Comparison of ENCODE assay signal across 28 mouse cellular contexts in genomic region chr12:111503063-111503567, GRCm38 (mm10). TPM values are rescaled to one million over a fixed set of nuclear protein-coding genes. Genes with fewer than 3 reads are reported as not detected.
DNase-seq lines count a peak whose midpoint lies in the region; ATAC-seq and TF ChIP-seq lines count a peak whose summit lies in the region.
"Had no signal": no experiment of that assay in that cellular context is flagged by ENCODE, and none has a peak within 500 bp of the region (broad histone marks: within the 10 kb centered on the region; RNA-seq: fewer than 3 reads in every experiment).

No protein-coding gene starts in this region.

- no peak for ATAC-seq in kidney, embryonic 15.5 days (replicated peaks; ENCODE audit: low FRiP score)
- peak; percentile 54 for ATAC-seq in lung, postnatal 0 days
- no peak for ATAC-seq in midbrain, postnatal 0 days (ENCODE audit: low FRiP score)
- ATAC-seq: forebrain, postnatal 0 days; inflammation-experienced regulatory T-cells, adult 6 months; liver, embryonic 12.5 days; liver, postnatal 0 days; midbrain, embryonic 13.5 days had no signal

- H3K36me3 ChIP-seq in kidney, embryonic 15.5 days, result no peaks in the 10 kb centered on the region
- no peaks in the 10 kb centered on the region for H3K36me3 ChIP-seq in lung, postnatal 0 days (ENCODE audit: insufficient read depth, low read length)
- H3K36me3 ChIP-seq in midbrain, postnatal 0 days (ENCODE audit: insufficient read depth, low read length), result no peaks in the 10 kb centered on the region
- H3K36me3 ChIP-seq: embryonic facial prominence, embryonic 10.5 days; embryonic facial prominence, embryonic 15.5 days; forebrain, embryonic 12.5 days; hindbrain, embryonic 10.5 days; hindbrain, embryonic 15.5 days; limb, embryonic 13.5 days; liver, embryonic 12.5 days; midbrain, embryonic 13.5 days had no signal

- no peak for TF ChIP-seq EP300 in lung, postnatal 0 days (IDR thresholded peaks at IDR 0.05)

- H3K4me3 ChIP-seq in kidney, embryonic 15.5 days (replicated peaks), result no peak overlapping the region
- H3K4me3 ChIP-seq in lung, postnatal 0 days (ENCODE audit: low read depth, low read length), result no peak overlapping the region
- no peak overlapping the region for H3K4me3 ChIP-seq in midbrain, postnatal 0 days (ENCODE audit: low read depth, low read length)
- H3K4me3 ChIP-seq: embryonic facial prominence, embryonic 10.5 days; embryonic facial prominence, embryonic 15.5 days; forebrain, embryonic 12.5 days; hindbrain, embryonic 10.5 days; hindbrain, embryonic 15.5 days; layer of hippocampus, adult 2 months; limb, embryonic 13.5 days; liver, embryonic 12.5 days; midbrain, embryonic 13.5 days had no signal

- no peak for TF ChIP-seq CTCF in lung, postnatal 0 days (IDR thresholded peaks at IDR 0.05)
- no peak for TF ChIP-seq CTCF in midbrain, postnatal 0 days (IDR thresholded peaks at IDR 0.05)

- H3K27ac ChIP-seq in kidney, embryonic 15.5 days, result no peak overlapping the region
- no peak overlapping the region for H3K27ac ChIP-seq in lung, postnatal 0 days (ENCODE audit: low read length)
- H3K27ac ChIP-seq in midbrain, postnatal 0 days (ENCODE audit: low read depth, low read length), result no peak overlapping the region
- H3K27ac ChIP-seq: embryonic facial prominence, embryonic 10.5 days; embryonic facial prominence, embryonic 15.5 days; forebrain, embryonic 12.5 days; hindbrain, embryonic 10.5 days; hindbrain, embryonic 15.5 days; kidney, postnatal 0 days; layer of hippocampus, adult 2 months; limb, embryonic 13.5 days; liver, embryonic 12.5 days; midbrain, embryonic 13.5 days had no signal

- DNase-seq in kidney, postnatal 10 days, result peak; percentile 20
- DNase-seq in lung, postnatal 0 days (ENCODE audit: low spot score), result no peak
- DNase-seq in lung, adult 18-20 months, result no peak
- DNase-seq in 416B (ENCODE audit: low read depth), result peak; percentile 8
- DNase-seq in R1 (ENCODE audit: low read depth, low spot score), result peak; percentile 60
- DNase-seq in midbrain, postnatal 0 days (ENCODE audit: low spot score), result no peak
- DNase-seq: adrenal gland, postnatal 10 days; B cell, adult 2 months; cerebellum, adult 8-10 months; cerebellum, postnatal 25 days; forebrain, postnatal 0 days; heart, postnatal 14 days; liver, postnatal 0 days; thymus, adult 2 months had no signal

- WGBS in kidney, embryonic 15.5 days, result 70% methylated on average over 12 of the region's 12 CpGs
- 45% methylated on average over 12 of the region's 12 CpGs for WGBS in lung, postnatal 0 days
- 88% methylated on average over 12 of the region's 12 CpGs for WGBS in midbrain, postnatal 0 days

- H3K27me3 ChIP-seq in kidney, embryonic 15.5 days, result 0 out of 2 replicates have a peak, but pooled peaks cover 4% of the 10 kb centered on the region
- H3K27me3 ChIP-seq in lung, postnatal 0 days (replicated peaks; ENCODE audit: insufficient read depth, low read length), result no peaks in the 10 kb centered on the region
- H3K27me3 ChIP-seq in midbrain, postnatal 0 days (ENCODE audit: insufficient read depth, low read length), result no peaks in the 10 kb centered on the region
- H3K27me3 ChIP-seq: embryonic facial prominence, embryonic 15.5 days; hindbrain, embryonic 15.5 days; limb, embryonic 13.5 days; midbrain, embryonic 13.5 days had no signal

- H3K9me3 ChIP-seq in kidney, embryonic 15.5 days (replicated peaks), result no peaks in the 10 kb centered on the region
- H3K9me3 ChIP-seq in lung, postnatal 0 days (ENCODE audit: low read length), result no peaks in the 10 kb centered on the region
- H3K9me3 ChIP-seq in midbrain, postnatal 0 days (ENCODE audit: low read length), result no peaks in the 10 kb centered on the region
- H3K9me3 ChIP-seq: embryonic facial prominence, embryonic 15.5 days; forebrain, embryonic 12.5 days; hindbrain, embryonic 15.5 days; limb, embryonic 13.5 days; liver, embryonic 12.5 days; midbrain, embryonic 13.5 days had no signal

- no peak overlapping the region for H3K4me2 ChIP-seq in kidney, embryonic 15.5 days
- no peak overlapping the region for H3K4me2 ChIP-seq in lung, postnatal 0 days (replicated peaks; ENCODE audit: low read depth, low read length)
- H3K4me2 ChIP-seq in midbrain, postnatal 0 days (ENCODE audit: low read depth, low read length, poor library complexity, severe bottlenecking), result no peak overlapping the region
- H3K4me2 ChIP-seq: embryonic facial prominence, embryonic 15.5 days; forebrain, embryonic 12.5 days; hindbrain, embryonic 15.5 days; limb, embryonic 13.5 days; liver, embryonic 12.5 days; midbrain, embryonic 13.5 days had no signal

- peaks cover 9% of the 10 kb centered on the region for H3K4me1 ChIP-seq in kidney, embryonic 15.5 days
- no peaks in the 10 kb centered on the region for H3K4me1 ChIP-seq in lung, postnatal 0 days (ENCODE audit: insufficient read depth, low read depth, low read length)
- H3K4me1 ChIP-seq in midbrain, postnatal 0 days (ENCODE audit: insufficient read depth, low read length), result no peaks in the 10 kb centered on the region

- H3K9ac ChIP-seq in kidney, embryonic 15.5 days, result no peak overlapping the region
- H3K9ac ChIP-seq in lung, postnatal 0 days (replicated peaks; ENCODE audit: low read depth), result no peak overlapping the region
- H3K9ac ChIP-seq in midbrain, postnatal 0 days (replicated peaks; ENCODE audit: low read length, poor library complexity, severe bottlenecking), result no peak overlapping the region
- H3K9ac ChIP-seq: embryonic facial prominence, embryonic 15.5 days; forebrain, embryonic 12.5 days; forebrain, postnatal 0 days; hindbrain, embryonic 15.5 days; limb, embryonic 13.5 days; liver, embryonic 12.5 days; liver, postnatal 0 days; midbrain, embryonic 13.5 days had no signal

RNA-seq across cellular contexts. Expression of gene Gm266, which starts 17.5 kb away (rescaled TPM):
- polyA plus RNA-seq in kidney, embryonic 15.5 days (2015; fragmentation: Nextera tagmentation; extraction: Ambion mirVana), result 91.7 and 93.3 TPM in 2 replicates
- 1.9 and 2.7 TPM in 2 replicates for polyA plus RNA-seq in lung, postnatal 0 days (2015; fragmentation: Nextera tagmentation; extraction: Ambion mirVana)
- total RNA-seq in midbrain, postnatal 0 days (2014; rRNA removed), result 9.6 and 12.6 TPM in 2 replicates
- polyA plus RNA-seq in midbrain, postnatal 0 days (2015; fragmentation: Nextera tagmentation; extraction: Ambion mirVana), result 8.4 and 9.7 TPM in 2 replicates
- total RNA-seq: megakaryocyte-erythroid progenitor cell, adult 5-6 weeks; monocyte, adult 5-6 weeks had no signal
- polyA plus RNA-seq: inflammation-experienced regulatory T-cells, adult 6 months had no signal

RNA-seq across cellular contexts. Expression of gene Eif5, which starts 34.7 kb away (rescaled TPM):
- polyA plus RNA-seq in kidney, embryonic 15.5 days (2015; fragmentation: Nextera tagmentation; extraction: Ambion mirVana), result 577 and 624 TPM in 2 replicates
- 412 and 458 TPM in 2 replicates for polyA plus RNA-seq in lung, postnatal 0 days (2015; fragmentation: Nextera tagmentation; extraction: Ambion mirVana)
- 283 and 376 TPM in 2 replicates for total RNA-seq in midbrain, postnatal 0 days (2014; rRNA removed)
- 552 and 640 TPM in 2 replicates for polyA plus RNA-seq in midbrain, postnatal 0 days (2015; fragmentation: Nextera tagmentation; extraction: Ambion mirVana)

Comparison
In these comparisons a context has a peak if more than half of its experiments do, and no peak if none do; other contexts are left out.
1. DNase-seq: peak in kidney, postnatal 10 days (single experiment), 416B (single experiment) and R1 (single experiment); none in lung, postnatal 0 days (single experiment), lung, adult 18-20 months (0 of 2) and midbrain, postnatal 0 days (single experiment).